Mouse (Mus musculus): ENCODE data around the gene Rpl12.

DNA sequence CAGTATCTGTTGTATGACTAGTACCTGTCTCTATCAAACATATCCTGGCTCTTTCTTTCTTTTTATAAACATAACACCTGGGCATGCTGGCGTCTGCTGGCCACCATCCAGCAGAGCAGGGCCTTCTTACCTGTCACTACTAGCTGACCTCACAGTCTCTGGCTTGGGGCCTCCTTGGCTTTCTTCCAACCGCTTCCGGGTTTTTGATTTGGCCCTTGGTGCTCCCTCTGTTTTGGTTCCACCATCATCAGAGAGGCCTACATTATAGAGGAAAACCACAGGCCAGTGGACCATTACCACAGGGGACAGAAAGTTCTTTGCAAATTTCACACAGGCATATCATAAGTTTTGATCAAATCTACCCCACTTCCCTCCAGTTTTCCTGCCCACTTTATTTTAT, 28.0 kb downstream of the Rpl12 start:
- TF ChIP-seq CTCF (IDR thresholded peaks at IDR 0.05) = no peak
- no peak for TF ChIP-seq EP300 (IDR thresholded peaks at IDR 0.05)

Measured in lung, postnatal 0 days (tissue).